Mouse (Mus musculus): Measurements from ENCODE around the gene Rhcg.

- TF ChIP-seq EP300 (IDR thresholded peaks at IDR 0.05; ENCODE audit: low read depth), result no peak
- no peak for TF ChIP-seq CTCF (IDR thresholded peaks at IDR 0.05; ENCODE audit: low read depth)
These were observed 29.2 kb downstream of the Rhcg start for GRCm38 (mm10) chr7:79588284-79588683.

Measured in liver, postnatal 0 days (tissue).